ENCODE assay signal across 29 mouse cellular contexts in the genomic region with DNA sequence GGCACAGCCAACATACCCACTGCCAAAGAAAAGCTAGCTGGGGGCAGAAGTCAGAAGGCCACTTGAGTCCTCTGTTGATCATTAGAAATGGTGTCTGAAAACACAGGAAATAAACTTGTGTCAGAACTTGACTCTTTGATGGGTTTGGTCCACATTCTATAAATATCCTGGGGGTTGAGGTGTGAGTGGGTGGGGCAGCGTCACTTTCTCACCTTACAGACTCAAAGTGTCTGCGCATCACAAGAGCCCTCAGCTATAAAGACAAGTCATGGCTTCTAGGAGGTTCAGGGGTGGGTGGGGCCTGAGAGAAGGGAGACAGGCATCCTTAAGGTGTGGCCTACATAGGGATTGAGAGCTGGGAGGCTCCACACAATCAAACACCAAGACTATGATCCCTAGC. TPM values are rescaled to one million over a fixed set of nuclear protein-coding genes. Genes with fewer than 3 reads are reported as not detected.
A peak's percentile ranks its signal among the peaks of the same experiment; 100 is the strongest.
DNase-seq lines count a peak whose midpoint lies in the region; ATAC-seq and TF ChIP-seq lines count a peak whose summit lies in the region.
"Had no signal": no experiment of that assay in that cellular context is flagged by ENCODE, and none has a peak within 500 bp of the region (broad histone marks: within the 10 kb centered on the region; RNA-seq: fewer than 3 reads in every experiment).

No protein-coding gene starts in this region.

- H3K4me1 ChIP-seq in spleen, adult 2 months (ENCODE audit: control insufficient read depth, insufficient read depth, insufficient read length) = peaks cover 40% of the 10 kb centered on the region; the same call in 1 of the 2 replicates
- H3K4me1 ChIP-seq: embryonic facial prominence, embryonic 15.5 days; forebrain, embryonic 10.5 days; heart, embryonic 15.5 days; hindbrain, embryonic 13.5 days had no signal

- TF ChIP-seq POLR2A in spleen, adult 2 months (IDR thresholded peaks at IDR 0.05; ENCODE audit: low read depth, low read length) = no peak

- H3K27ac ChIP-seq in spleen, adult 2 months (ENCODE audit: insufficient read depth, low read length) = peak overlapping the region; percentile 94
- H3K27ac ChIP-seq: embryonic facial prominence, embryonic 15.5 days; forebrain, embryonic 10.5 days; heart, embryonic 15.5 days; hindbrain, embryonic 13.5 days; hindbrain, postnatal 0 days had no signal

- DNase-seq in spleen, adult 2 months (ENCODE audit: low read depth in 1 of 2, low spot score in 2 of 2) = no peak
- DNase-seq in spleen, adult 18-20 months = no peak
- peak; percentile 56 for DNase-seq in ZHBTc4 (ENCODE audit: low read depth, low spot score)
- no peak for DNase-seq in heart, adult 8-10 months (ENCODE audit: low spot score)
- DNase-seq in urinary bladder, postnatal 36 days (ENCODE audit: low spot score in 2 of 2) = no peak
- DNase-seq in layer of hippocampus, postnatal 25 days (ENCODE audit: extremely low spot score in 1 of 2, low spot score in 1 of 2) = no peak
- no peak for DNase-seq in kidney, adult 18-20 months
- DNase-seq: adrenal gland, adult 8-10 months; adrenal gland, postnatal 36 days; B cell, adult 2 months; cerebellum, adult 11 months; cerebellum, adult 8-10 months; cerebellum, postnatal 14 days; embryo, embryonic 11 days; heart, postnatal 14 days had no signal

- 0 out of 2 replicates have a peak, but pooled peaks cover 2% of the 10 kb centered on the region for H3K36me3 ChIP-seq in spleen, adult 2 months (ENCODE audit: control insufficient read depth, insufficient read depth, low read length)
- H3K36me3 ChIP-seq: embryonic facial prominence, embryonic 15.5 days; forebrain, embryonic 10.5 days; heart, embryonic 15.5 days; hindbrain, embryonic 13.5 days had no signal

- no peak for TF ChIP-seq CTCF in spleen, adult 2 months (IDR thresholded peaks at IDR 0.05; ENCODE audit: extremely low read depth, insufficient read depth, insufficient read length, insufficient replicate concordance)

- WGBS in spleen, adult 2 months = 34% methylated on average over 2 of the region's 2 CpGs

- no peaks in the 10 kb centered on the region for H3K27me3 ChIP-seq in spleen, adult 2 months (ENCODE audit: control insufficient read depth, insufficient read depth, low read length)
- H3K27me3 ChIP-seq: embryonic facial prominence, embryonic 15.5 days; heart, embryonic 15.5 days; hindbrain, embryonic 13.5 days had no signal

- H3K4me3 ChIP-seq in spleen, adult 2 months (ENCODE audit: extremely low read depth, insufficient read depth, insufficient read length) = no peak overlapping the region
- H3K4me3 ChIP-seq: embryonic facial prominence, embryonic 15.5 days; erythroblast, embryonic 14.5 days; forebrain, embryonic 10.5 days; heart, embryonic 15.5 days; hindbrain, embryonic 13.5 days had no signal

- peak; percentile 48 for ATAC-seq in inflammation-experienced regulatory T-cells, adult 6 months
- ATAC-seq: forebrain, embryonic 14.5 days; hindbrain, postnatal 0 days had no signal

RNA-seq across cellular contexts. Expression of a gene that starts 22.0 kb away (rescaled TPM):
- polyA plus RNA-seq in spleen, adult 2 months (2012; rRNA removed) = 6.8 and 7.6 TPM in 2 replicates
- 1 to 10 TPM in 1 of 3 experiments, under 1 TPM in 1, not detected in 1; 0.67 to 1.1 TPM for polyA plus RNA-seq in inflammation-experienced regulatory T-cells, adult 6 months (2017; shearing (Covaris generic))
- total RNA-seq in heart, adult 8-10 months (2022) = under 1 TPM; 0.25 to 0.97 (median 0.53) TPM
- not detected for total RNA-seq in layer of hippocampus, postnatal 25 days (2021)
- total RNA-seq: common myeloid progenitor, adult 5-6 weeks; gastrocnemius, adult 8-10 months; gastrocnemius, postnatal 4 days; hindbrain, postnatal 0 days; MEL had no signal
- polyA plus RNA-seq: brain, embryonic 14.5 days; embryonic facial prominence, embryonic 11.5 days; embryonic facial prominence, embryonic 15.5 days; erythroblast, embryonic 14.5 days; forebrain, embryonic 10.5 days; forebrain, embryonic 14.5 days had no signal

RNA-seq across cellular contexts. Expression of a gene that starts 26.4 kb away (rescaled TPM):
- polyA plus RNA-seq in spleen, adult 2 months (2012; rRNA removed) = 1.2 and 1.4 TPM in 2 replicates
- polyA plus RNA-seq in inflammation-experienced regulatory T-cells, adult 6 months (2017; shearing (Covaris generic)) = 1 to 10 TPM; 3.4 to 5.8 (median 4.6) TPM
- total RNA-seq in heart, adult 8-10 months (2022) = 1 to 10 TPM; 6.1 to 8.6 (median 7.5) TPM
- total RNA-seq in layer of hippocampus, postnatal 25 days (2021) = 10 to 100 TPM; 23.1 to 24.8 TPM

RNA-seq across cellular contexts. Expression of a gene that starts 54.2 kb away (rescaled TPM):
- 2.3 TPM in 2 replicates for polyA plus RNA-seq in spleen, adult 2 months (2012; rRNA removed)
- polyA plus RNA-seq in inflammation-experienced regulatory T-cells, adult 6 months (2017; shearing (Covaris generic)) = 10 to 100 TPM in 2 of 3 experiments, 1 to 10 TPM in 1; 9.9 to 13.0 (median 11.4) TPM
- total RNA-seq in heart, adult 8-10 months (2022) = 10 to 100 TPM; 35.9 to 40.8 (median 36.5) TPM
- total RNA-seq in layer of hippocampus, postnatal 25 days (2021) = 100 to 1,000 TPM; 113 to 118 TPM
